Mouse (Mus musculus): ENCODE results near the gene Cep135.

DNA sequence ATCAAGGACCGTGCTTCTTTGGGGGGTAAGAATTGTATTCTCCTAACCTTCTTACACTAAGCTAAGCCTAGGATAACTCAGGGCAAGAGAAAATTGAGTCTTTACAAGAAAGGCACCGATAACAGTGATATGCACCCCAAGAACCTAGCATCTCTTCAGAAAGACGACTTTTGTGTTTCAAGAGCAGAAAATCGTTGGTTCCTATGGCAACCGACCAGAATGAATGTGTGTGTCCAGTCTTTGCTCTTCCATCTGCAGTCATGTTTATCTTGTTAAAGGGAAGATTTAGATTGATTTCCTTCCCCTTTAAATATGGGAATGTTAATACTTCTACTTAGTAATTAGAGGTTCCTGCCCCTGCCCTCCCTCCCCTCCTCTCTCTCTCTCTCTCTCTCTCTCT is 95.0 kb downstream of the Cep135 start:
- TF ChIP-seq POLR2A (IDR thresholded peaks at IDR 0.05; ENCODE audit: borderline replicate concordance, low read depth, low read length): no peak
- TF ChIP-seq CTCF (IDR thresholded peaks at IDR 0.05; ENCODE audit: low read depth, low read length): no peak

All from bone marrow macrophage, adult 2 months (primary cell).